Mouse (Mus musculus) heart, adult 2 months (tissue): ENCODE measurements around the gene Klhl12.

ENCODE experiments used
- CTCF ChIP-seq: fragments of 200-600 bp; IDR thresholded peaks from 2 replicates; pipeline ENCODE4 v1.8.1; 2022; ENCODE audit warnings: antibody characterized with exemption, mild to moderate bottlenecking, moderate library complexity
- EP300 ChIP-seq: fragments of 200-500 bp; IDR thresholded peaks from 2 replicates; pipeline ENCODE4 v1.6.1; 2011; ENCODE audit warnings: low read depth, low read length, control low read depth; ENCODE audit not compliant: insufficient read depth

DNA sequence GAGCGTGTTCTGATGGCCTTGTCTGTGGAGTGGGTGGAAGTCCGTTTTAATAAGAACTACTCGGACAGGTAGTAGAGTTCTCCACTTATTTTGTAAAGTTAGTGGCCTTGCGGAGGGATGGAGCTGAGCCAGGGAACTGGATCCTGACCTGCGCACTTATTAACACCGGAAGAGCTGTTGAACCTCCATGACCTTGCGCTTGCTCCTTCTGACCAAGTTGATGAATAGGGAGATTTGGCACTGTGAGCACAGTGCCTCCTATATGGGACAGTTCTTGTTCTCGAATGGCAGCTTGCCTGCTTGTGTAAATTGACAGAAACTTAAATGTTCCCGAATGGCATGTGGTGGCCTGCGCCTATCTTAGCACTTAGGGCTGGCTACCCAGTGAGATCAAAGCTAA lies 40.7 kb downstream of the Klhl12 start:
- TF ChIP-seq CTCF (no peak), EP300 (no peak)
